Mouse (Mus musculus) kidney, adult 10 weeks (tissue): Measurements from ENCODE around the gene Mrtfb. TPM values are rescaled to one million over a fixed set of nuclear protein-coding genes. Genes with fewer than 3 reads are reported as not detected.

ENCODE experiments used
- polyA plus RNA-seq: library from polyadenylated mRNA; stranded (reverse); fragments of 350-450 nt; fragmentation: Illumina TruSeq; extraction: RNeasy Lipid Tissue Mini Kit (QIAGEN cat#74804); gene quantifications from one replicate; pipeline ENCODE4 v1.2.3, GENCODE M21; 2014; ENCODE audit warnings: low read depth, low replicate concordance

The Mrtfb gene
- polyA plus RNA-seq = 7.9 TPM

GRCm38 (mm10) chr16:13255855-13256635, at the start of gene Mrtfb:
TSS of gene Mrtfb (plus strand) at chr16:13256481.

Other genes with a start within 250 kb of the Mrtfb start
- 7.2 TPM for gene Ercc4, start 146.8 kb upstream of the Mrtfb start, polyA plus RNA-seq